Mouse (Mus musculus) Patski (cell line): ENCODE results near the gene Gm16434. TPM values are rescaled to one million over a fixed set of nuclear protein-coding genes. Genes with fewer than 3 reads are reported as not detected.
"Not testable (repeated sequence)": the region's sequence is repeated elsewhere in the genome, so short reads cannot be mapped to it uniquely, and the experiment has no call there.

Experiments
- ATAC-seq: fragments of 100-300 bp; one replicate; pipeline ENCODE4 v1.8.0; 2021
- CTCF ChIA-PET: fragments of 350-600 bp; sonication (Branson Sonifier 250); formaldehyde crosslinking; loops from one replicate; lab custom pipeline; 2022; ENCODE audit warnings: inconsistent platforms; lab: Charles Lee
- POLR2A ChIA-PET: fragments of 350-600 bp; sonication (Branson Sonifier 250); formaldehyde crosslinking; loops from one replicate; lab custom pipeline; 2022; ENCODE audit warnings: antibody characterized with exemption, inconsistent platforms; lab: Charles Lee
- DNase-seq: peaks from one replicate; pipeline ENCODE4 v3.0.0-alpha.2; 2011; ENCODE audit warnings: low read depth, low spot score
- H3K27me3 ChIP-seq: fragments of 371-371 bp; one replicate; pipeline ENCODE4 v1.5.1; 2021
- CTCF ChIP-seq: fragments of 100-300 bp; IDR thresholded peaks from one replicate; pipeline ENCODE4 v1.5.1; 2021
- in situ Hi-C: fragments of 300-500 bp; cut with MboI; formaldehyde crosslinking; loops from 3 replicates; pipeline ENCODE4 v1.11.1; 2018; ENCODE audit warnings: low pct_unique_long_range_greater_than_20kb, mixed read lengths
- polyA plus RNA-seq: library from polyadenylated mRNA; unstranded; gene quantifications from one replicate; pipeline ENCODE4 v1.2.3, GENCODE M21; 2021

The Gm16434 gene
- polyA plus RNA-seq: not detected

GRCm38 (mm10) chr14:7194440-7194839 is at the start of gene Gm16434:
Gene Gm16434 (minus strand): TSS chr14:7194540.
- H3K27me3 ChIP-seq, POLR2A ChIA-PET, in situ Hi-C loops, DNase-seq, ATAC-seq, CTCF ChIA-PET: not testable (repeated sequence)

DNA sequence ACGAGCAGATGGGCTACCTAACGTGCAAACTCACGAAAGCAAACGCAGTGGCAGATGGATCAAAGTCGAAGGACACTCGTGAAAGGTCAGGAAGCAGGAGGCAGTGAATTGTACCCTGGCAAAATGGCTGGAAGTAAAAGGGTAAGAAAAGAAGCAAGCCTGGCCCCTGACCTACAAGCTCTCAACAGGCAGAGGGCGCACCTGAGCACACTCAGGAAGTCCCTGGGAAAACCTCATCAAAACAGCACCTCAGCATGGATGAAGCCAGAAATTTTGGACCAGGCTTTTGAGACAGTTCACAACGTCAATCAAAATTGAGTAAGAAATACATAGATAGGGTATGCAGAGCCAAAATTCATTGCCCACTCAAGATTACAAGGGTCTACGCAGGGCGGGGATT is 49.2 kb upstream of the Gm16434 start:
- in situ Hi-C loops, DNase-seq, POLR2A ChIA-PET, ATAC-seq, CTCF ChIA-PET, H3K27me3 ChIP-seq: not testable (repeated sequence)
- TF ChIP-seq CTCF: peak; percentile 55

DNA sequence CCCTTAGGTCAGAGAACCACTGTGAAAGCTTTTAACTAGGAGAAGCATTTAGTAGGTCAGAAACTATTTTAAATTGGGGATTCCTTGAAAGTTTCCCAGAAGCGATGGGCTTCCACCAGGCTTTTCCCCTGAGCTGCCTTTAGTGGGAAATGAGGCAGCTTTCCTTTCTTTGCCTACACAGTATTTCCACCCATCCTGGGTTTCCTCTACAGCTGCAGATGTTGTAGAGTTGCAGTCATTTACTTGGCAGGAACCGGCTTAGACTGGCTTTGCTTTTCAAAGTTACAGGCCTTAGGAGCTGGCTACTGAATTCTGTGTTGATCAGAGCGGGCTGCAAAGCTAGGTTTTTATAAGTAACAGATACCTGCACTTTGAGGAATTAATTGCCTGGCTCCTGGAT is 5.7 kb upstream of the Gm16434 start:
- H3K27me3 ChIP-seq, ATAC-seq, in situ Hi-C loops, POLR2A ChIA-PET, DNase-seq, CTCF ChIA-PET: not testable (repeated sequence)

DNA sequence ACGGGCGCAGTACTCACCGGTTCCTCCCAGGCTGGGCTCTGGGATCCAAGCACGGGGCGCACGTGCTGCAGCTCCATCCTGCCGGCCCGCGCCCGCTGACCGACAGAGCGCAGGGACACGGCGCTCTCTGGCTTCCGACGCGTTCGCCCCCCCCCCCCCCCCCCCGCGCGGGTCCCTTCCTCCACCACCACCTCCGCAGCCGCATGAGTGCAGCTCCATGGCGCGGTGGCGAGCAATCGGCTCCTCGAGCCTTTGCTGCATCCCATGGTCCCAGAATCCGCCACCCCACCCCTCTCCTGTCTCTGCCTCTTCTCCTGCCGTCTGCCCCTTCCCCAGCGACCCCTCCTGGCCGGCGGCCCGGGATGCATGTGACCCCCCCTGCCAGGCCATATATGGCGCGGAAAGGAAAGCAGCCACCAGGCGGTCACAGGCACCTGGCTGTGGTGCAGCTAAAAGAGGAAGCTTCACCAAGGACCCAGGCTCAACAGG is 19.8 kb downstream of the Gm16434 start, which contains the start of gene Gm3512:
Gene Gm3512, minus strand, starts transcription at position 51 of the 489 bp plus-strand sequence.
- DNase-seq, ATAC-seq, CTCF ChIA-PET, in situ Hi-C loops, H3K27me3 ChIP-seq, POLR2A ChIA-PET: not testable (repeated sequence)

Other genes with a start within 250 kb of the Gm16434 start
- not detected for gene Gm6356, start 220.7 kb downstream of the Gm16434 start, polyA plus RNA-seq
- not detected for gene Gm10406, start 167.1 kb downstream of the Gm16434 start, polyA plus RNA-seq
- not detected for gene Gm3685, start 149.6 kb downstream of the Gm16434 start, polyA plus RNA-seq
- gene Gm3696, start 93.9 kb downstream of the Gm16434 start, polyA plus RNA-seq: 0.45 TPM
- gene Gm6676, start 69.1 kb downstream of the Gm16434 start, polyA plus RNA-seq: not detected
- gene Gm3512, start 20.0 kb downstream of the Gm16434 start, polyA plus RNA-seq: 0.87 TPM
- gene Gm3727, start 70.2 kb upstream of the Gm16434 start, polyA plus RNA-seq: not detected
- gene Gm3739, start 120.5 kb upstream of the Gm16434 start, polyA plus RNA-seq: not detected
- not detected for gene Gm5797, start 137.9 kb upstream of the Gm16434 start, polyA plus RNA-seq
- gene Gm8374, start 170.6 kb upstream of the Gm16434 start, polyA plus RNA-seq: not detected